Mouse (Mus musculus) stomach, embryonic 14.5 days (tissue): ENCODE results near the gene Ddb2. TPM values are rescaled to one million over a fixed set of nuclear protein-coding genes. Genes with fewer than 3 reads are reported as not detected.
A peak's percentile ranks its signal among the peaks of the same experiment; 100 is the strongest.

Experiments
- ATAC-seq: fragments of 200-750 bp; cut with Nextera tagmentation; 2 replicates; pipeline ENCODE4 v1.8.0; 2017; ENCODE audit warnings: low read depth, moderate TSS enrichment; ENCODE audit not compliant: insufficient number of reproducible peaks, insufficient read depth, low FRiP score
- H3K27ac ChIP-seq: fragments of 300-500 bp; sonication (generic); 2 replicates; pipeline ENCODE4 v1.5.1; 2014; ENCODE audit warnings: mild to moderate bottlenecking, low read length, moderate library complexity, mixed read lengths
- H3K27me3 ChIP-seq: fragments of 300-500 bp; sonication (generic); 2 replicates; pipeline ENCODE4 v1.6.1; 2014; ENCODE audit warnings: low read length, control low read depth, mixed read lengths; ENCODE audit not compliant: control insufficient read depth, insufficient read depth
- H3K36me3 ChIP-seq: fragments of 300-500 bp; sonication (generic); 2 replicates; pipeline ENCODE4 v1.6.1; 2014; ENCODE audit warnings: mild to moderate bottlenecking, control low read depth, low read length, moderate library complexity, mixed read lengths; ENCODE audit not compliant: control insufficient read depth, insufficient read depth
- H3K4me1 ChIP-seq: fragments of 300-500 bp; sonication (generic); 2 replicates; pipeline ENCODE4 v1.6.1; 2014; ENCODE audit warnings: low read length, control low read depth, mixed read lengths; ENCODE audit not compliant: control insufficient read depth, insufficient read depth
- H3K4me2 ChIP-seq: fragments of 300-500 bp; sonication (generic); replicated peaks from 2 replicates; pipeline ENCODE4 v1.6.1; 2014; ENCODE audit warnings: low read depth, low read length, control low read depth
- H3K4me3 ChIP-seq: fragments of 300-500 bp; sonication (generic); 2 replicates; pipeline ENCODE4 v1.5.1; 2014; ENCODE audit warnings: low read depth, low read length, control low read depth
- H3K9ac ChIP-seq: fragments of 300-500 bp; sonication (generic); replicated peaks from 2 replicates; pipeline ENCODE4 v1.6.1; 2014; ENCODE audit warnings: low read depth, mild to moderate bottlenecking, control low read depth, low read length, moderate library complexity, mixed read lengths
- H3K9me3 ChIP-seq: fragments of 300-500 bp; sonication (generic); 2 replicates; pipeline ENCODE4 v1.6.1; 2016; ENCODE audit warnings: low read depth, low read length, control low read depth; ENCODE audit not compliant: control insufficient read depth
- WGBS: fragments of 180-500 bp; shearing (Covaris S2); extraction: QIAGEN DNeasy Blood & Tissue Kit; methylation state at CpG from one replicate; pipeline ENCODE4 v1.1.7; 2014; 5-methylcytosine and 5-hydroxymethylcytosine counted together
- polyA plus RNA-seq: library from polyadenylated mRNA; unstranded; fragments of >200 nt; fragmentation: Nextera tagmentation; extraction: Ambion mirVana; gene quantifications from 2 replicates; pipeline ENCODE4 v1.2.1, GENCODE M21; 2014

Gene Ddb2
- polyA plus RNA-seq, 1 experiment from 2014 or later, result 22.7 TPM

DNA sequence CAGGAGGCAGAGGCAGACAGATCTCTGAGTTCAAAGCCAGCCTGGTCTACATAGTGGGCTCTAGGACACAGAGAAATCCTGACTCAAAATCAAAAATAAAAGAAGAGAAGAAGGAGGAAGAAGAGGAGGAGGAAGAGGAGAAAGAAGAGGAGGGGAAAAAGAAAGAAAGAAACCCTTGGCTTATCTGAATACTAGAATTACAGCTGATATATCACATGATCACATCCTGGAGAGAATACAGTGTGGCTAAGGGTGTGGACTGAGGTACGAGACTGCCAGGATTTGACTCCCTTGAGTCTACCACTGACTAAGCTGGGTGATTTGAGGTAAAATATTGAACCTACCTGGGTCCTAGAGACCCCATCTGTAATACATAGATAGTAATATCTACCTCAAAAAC, 50.6 kb downstream of the Ddb2 start:
- 67% methylated on average over 1 of the region's 1 CpGs for WGBS
- Histone ChIP-seq H3K27ac (no peak overlapping the region), H3K4me2 (no peak overlapping the region), H3K4me1 (peaks cover 4% of the 10 kb centered on the region; the same call in 1 of the 2 replicates), H3K4me3 (no peak overlapping the region), H3K36me3 (no peaks in the 10 kb centered on the region), H3K9ac (no peak overlapping the region), H3K9me3 (no peaks in the 10 kb centered on the region), H3K27me3 (no peaks in the 10 kb centered on the region)
- ATAC-seq, result no peak

DNA sequence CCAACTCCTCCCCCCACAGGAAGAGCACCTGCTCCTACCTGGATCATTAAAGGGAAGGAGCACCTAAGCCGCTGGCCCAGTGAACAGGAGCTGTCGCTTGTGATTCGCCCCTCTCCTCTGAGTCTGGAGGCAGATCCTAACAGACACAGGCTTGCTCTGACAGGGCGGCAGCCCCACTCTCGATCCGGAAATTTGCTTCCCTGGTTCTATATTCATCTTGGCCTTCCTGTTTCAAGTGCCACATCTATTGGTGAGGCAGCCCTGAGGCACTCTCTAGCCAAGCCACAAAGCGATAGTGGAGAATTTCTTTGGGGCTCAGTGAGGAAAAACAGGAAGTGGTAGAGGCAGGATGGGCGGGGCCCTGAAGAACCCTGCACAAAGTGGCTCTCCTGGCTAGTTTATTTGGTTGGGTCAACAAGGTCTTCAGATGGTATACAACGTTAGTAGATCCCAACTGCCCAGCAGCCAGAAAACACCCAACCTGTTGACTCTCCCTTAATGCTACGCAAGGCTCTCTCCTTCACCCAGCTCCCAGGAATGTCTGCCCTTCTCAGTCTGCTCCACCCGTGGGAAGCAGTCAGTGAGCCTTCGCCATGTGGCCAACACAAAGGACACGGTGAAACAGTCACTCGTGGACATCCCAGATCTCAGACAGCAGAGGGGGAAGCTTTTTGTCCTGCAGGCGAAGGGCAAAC, 52.9 kb downstream of the Ddb2 start, which contains the start of gene Madd:
Madd (minus strand) TSS at position 127 of the 695 bp plus-strand sequence.
- Histone ChIP-seq H3K4me3 (peak within 1 kb of the TSS; percentile 95), H3K27ac (peak within 1 kb of the TSS; percentile 77), H3K4me1 (peaks cover 4% of the 10 kb centered on the region; the same call in 1 of the 2 replicates), H3K36me3 (no peaks in the 10 kb centered on the region), H3K9me3 (no peaks in the 10 kb centered on the region), H3K4me2 (peak within 1 kb of the TSS; percentile 52), H3K27me3 (no peaks in the 10 kb centered on the region), H3K9ac (peak within 1 kb of the TSS; percentile 57)
- WGBS, result 61% methylated on average over 15 of the region's 15 CpGs
- no peak for ATAC-seq

- Histone ChIP-seq H3K4me3 (peak overlapping the region; percentile 95), H3K36me3 (no peaks in the 10 kb centered on the region), H3K27me3 (no peaks in the 10 kb centered on the region), H3K4me1 (peaks cover 4% of the 10 kb centered on the region; the same call in 1 of the 2 replicates), H3K9me3 (no peaks in the 10 kb centered on the region), H3K9ac (peak overlapping the region; percentile 57), H3K4me2 (peak overlapping the region; percentile 52), H3K27ac (peak overlapping the region; percentile 77)
- WGBS, result 1% methylated on average over 9 of the region's 9 CpGs
- ATAC-seq, result peak; percentile 96
These were observed 53.7 kb downstream of the Ddb2 start for GRCm38 (mm10) chr2:91183148-91183513.

DNA sequence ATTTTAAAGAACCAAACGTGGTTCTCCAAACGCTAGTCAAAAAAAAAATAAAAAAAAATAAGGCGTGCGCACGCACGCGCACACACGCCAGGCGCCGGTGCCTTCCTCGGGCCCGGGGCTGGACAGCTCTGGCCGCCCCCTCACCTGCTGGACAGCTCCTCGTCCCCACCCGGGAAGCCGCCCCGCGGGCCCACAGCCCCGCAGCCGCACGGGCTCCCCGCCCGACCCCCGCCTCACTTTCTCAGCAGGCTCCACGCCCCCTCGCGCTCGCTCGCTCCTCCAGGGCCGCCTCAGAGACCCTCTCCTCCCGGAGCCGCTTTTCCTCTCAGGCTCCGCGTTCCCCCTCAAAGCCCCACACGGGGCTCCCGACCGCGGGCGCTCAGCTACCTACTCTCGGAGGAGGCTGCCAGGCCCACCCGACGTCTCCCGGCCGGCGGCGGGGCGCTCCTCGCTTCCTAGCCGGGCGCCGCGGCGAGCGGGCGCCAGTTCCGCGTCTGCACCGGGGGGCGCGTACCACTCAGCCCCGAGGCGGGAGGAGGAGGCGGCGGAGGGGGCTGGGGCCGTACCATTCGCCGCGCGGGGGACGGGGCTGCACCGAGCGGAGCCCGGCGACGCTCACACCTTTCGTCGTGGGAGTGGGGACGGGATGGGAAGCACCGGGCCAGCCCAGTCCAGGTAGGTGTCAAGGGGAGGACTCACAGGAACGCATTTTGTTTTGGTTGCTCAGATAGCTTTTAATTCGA, 54.2 kb downstream of the Ddb2 start:
- no peaks in the 10 kb centered on the region for H3K9me3 ChIP-seq

DNA sequence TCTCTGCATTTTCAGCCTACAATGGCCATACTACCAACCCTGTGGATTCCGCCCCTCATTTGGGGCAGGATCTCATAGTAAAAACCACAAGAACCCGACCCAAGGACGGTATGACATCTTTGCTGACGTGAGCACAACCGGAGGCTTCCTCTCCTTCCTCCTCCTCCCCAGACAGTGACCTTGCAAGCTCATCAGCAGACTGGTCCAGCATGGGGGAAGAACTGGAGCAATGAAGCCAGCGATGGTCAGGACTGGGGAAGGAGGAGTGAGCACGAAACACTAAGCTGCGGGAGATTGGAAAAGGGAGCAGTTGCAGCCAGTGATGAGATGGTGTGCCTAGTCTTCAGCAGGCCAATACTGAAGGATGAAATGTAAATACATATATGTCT, 54.8 kb downstream of the Ddb2 start:
- no peak for ATAC-seq
- Histone ChIP-seq H3K4me3 (peak overlapping the region; percentile 95), H3K27ac (no peak overlapping the region), H3K9me3 (no peaks in the 10 kb centered on the region), H3K9ac (no peak overlapping the region), H3K4me2 (peak overlapping the region; percentile 52), H3K4me1 (peaks cover 4% of the 10 kb centered on the region; the same call in 1 of the 2 replicates), H3K27me3 (no peaks in the 10 kb centered on the region), H3K36me3 (0 out of 2 replicates have a peak, but pooled peaks cover under 1% of the 10 kb centered on the region)
- 9% methylated on average over 8 of the region's 8 CpGs for WGBS

More for the DNA sequence above, 54.2 kb downstream of the Ddb2 start:
- peak; percentile 94 for ATAC-seq
- Histone ChIP-seq H3K27me3 (no peaks in the 10 kb centered on the region), H3K4me2 (peak overlapping the region; percentile 52), H3K36me3 (no peaks in the 10 kb centered on the region), H3K27ac (peak overlapping the region; percentile 77), H3K4me1 (peaks cover 4% of the 10 kb centered on the region; the same call in 1 of the 2 replicates), H3K9ac (peak overlapping the region; percentile 57), H3K4me3 (peak overlapping the region; percentile 95)
- 1% methylated on average over 69 of the region's 81 CpGs for WGBS

DNA sequence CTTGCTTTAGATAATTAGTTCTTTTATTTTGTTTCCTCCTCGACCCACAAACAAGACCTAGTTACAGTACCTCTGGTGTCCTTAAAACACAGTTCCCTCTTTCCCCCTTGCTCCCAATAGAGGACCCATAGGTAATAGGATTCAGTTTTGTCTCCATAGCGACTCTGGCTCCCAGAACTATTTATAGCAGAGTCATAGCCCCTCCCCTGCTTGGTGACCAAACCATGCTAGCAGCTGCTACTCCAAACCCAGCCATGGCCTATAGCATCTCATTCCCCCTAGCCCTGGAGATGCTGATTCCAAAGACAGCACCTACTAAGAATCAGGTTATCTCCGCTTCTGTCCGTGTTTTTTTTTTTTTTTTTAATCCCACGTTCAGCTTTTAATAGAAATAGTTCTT, 56.1 kb downstream of the Ddb2 start:
- Histone ChIP-seq H3K9me3 (no peaks in the 10 kb centered on the region), H3K36me3 (peaks cover 12% of the 10 kb centered on the region), H3K9ac (no peak overlapping the region), H3K27me3 (no peaks in the 10 kb centered on the region), H3K4me2 (no peak overlapping the region), H3K4me3 (no peak overlapping the region), H3K4me1 (peaks cover 4% of the 10 kb centered on the region; the same call in 1 of the 2 replicates), H3K27ac (no peak overlapping the region)
- 78% methylated on average over 5 of the region's 5 CpGs for WGBS
- ATAC-seq, result no peak

DNA sequence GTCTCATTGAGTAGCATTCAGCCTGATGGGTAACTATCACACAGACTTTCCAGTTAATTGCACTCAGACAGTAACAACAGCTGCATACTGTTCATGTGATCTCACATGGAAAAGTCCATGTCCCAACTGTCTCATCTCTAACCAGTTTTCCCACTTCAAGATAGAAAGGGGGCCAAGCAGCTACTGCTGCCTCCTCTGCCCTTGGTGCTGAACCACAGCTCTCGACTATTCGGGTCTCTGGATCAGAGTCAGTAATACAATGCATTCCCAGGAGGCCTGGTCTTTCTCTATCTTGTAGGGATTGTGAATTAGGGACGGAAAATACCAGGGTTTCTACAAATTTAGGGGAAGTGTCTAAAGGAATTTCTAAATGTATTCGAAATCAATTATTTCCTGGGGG, 57.0 kb downstream of the Ddb2 start:
- no peak overlapping the region for H3K9ac ChIP-seq
- no peak overlapping the region for H3K4me2 ChIP-seq
- H3K4me3 ChIP-seq, result no peak overlapping the region
- H3K9me3 ChIP-seq, result no peaks in the 10 kb centered on the region
- peaks cover 17% of the 10 kb centered on the region for H3K36me3 ChIP-seq
- no peaks in the 10 kb centered on the region for H3K27me3 ChIP-seq
- no peak overlapping the region for H3K27ac ChIP-seq
- no peak for ATAC-seq
- 46% methylated on average over 4 of the region's 4 CpGs for WGBS
- peaks cover 4% of the 10 kb centered on the region; the same call in 1 of the 2 replicates for H3K4me1 ChIP-seq

DNA sequence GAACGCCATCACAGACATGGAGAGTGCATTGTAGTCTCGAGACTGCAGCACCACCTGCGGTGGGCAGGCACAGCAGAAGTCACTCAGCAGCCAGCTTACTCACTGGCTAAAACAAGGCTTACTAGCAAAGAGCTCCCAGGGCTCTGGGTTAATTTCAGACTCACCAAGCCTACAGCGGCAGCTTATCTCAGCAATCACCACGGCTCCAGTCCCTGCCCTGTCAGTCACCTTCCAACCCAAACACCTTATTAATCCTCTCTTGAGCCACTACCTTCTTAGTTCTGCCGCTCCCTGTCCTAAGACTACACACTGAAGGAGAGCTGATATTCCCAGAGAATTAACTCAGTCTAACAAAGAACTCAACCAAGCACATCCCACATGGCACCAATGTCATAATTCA, 60.5 kb downstream of the Ddb2 start:
- WGBS, result 70% methylated on average over 6 of the region's 6 CpGs
- no peak overlapping the region for H3K27ac ChIP-seq
- no peaks in the 10 kb centered on the region for H3K4me1 ChIP-seq
- no peaks in the 10 kb centered on the region for H3K9me3 ChIP-seq
- peaks cover 23% of the 10 kb centered on the region for H3K36me3 ChIP-seq
- H3K4me2 ChIP-seq, result no peak overlapping the region
- H3K4me3 ChIP-seq, result no peak overlapping the region
- H3K27me3 ChIP-seq, result no peaks in the 10 kb centered on the region
- H3K9ac ChIP-seq, result no peak overlapping the region
- ATAC-seq, result no peak
